Mouse (Mus musculus) stomach, embryonic 14.5 days (tissue): Measurements from ENCODE around the gene B020004J07Rik. TPM values are rescaled to one million over a fixed set of nuclear protein-coding genes. Genes with fewer than 3 reads are reported as not detected.
"Not testable (repeated sequence)": the region's sequence is repeated elsewhere in the genome, so short reads cannot be mapped to it uniquely, and the experiment has no call there.

Source experiments
- ATAC-seq: fragments of 200-750 bp; cut with Nextera tagmentation; 2 replicates; pipeline ENCODE4 v1.8.0; 2017; ENCODE audit warnings: low read depth, moderate TSS enrichment; ENCODE audit not compliant: insufficient number of reproducible peaks, insufficient read depth, low FRiP score
- H3K27ac ChIP-seq: fragments of 300-500 bp; sonication (generic); 2 replicates; pipeline ENCODE4 v1.5.1; 2014; ENCODE audit warnings: mild to moderate bottlenecking, low read length, moderate library complexity, mixed read lengths
- H3K27me3 ChIP-seq: fragments of 300-500 bp; sonication (generic); 2 replicates; pipeline ENCODE4 v1.6.1; 2014; ENCODE audit warnings: low read length, control low read depth, mixed read lengths; ENCODE audit not compliant: control insufficient read depth, insufficient read depth
- H3K36me3 ChIP-seq: fragments of 300-500 bp; sonication (generic); 2 replicates; pipeline ENCODE4 v1.6.1; 2014; ENCODE audit warnings: mild to moderate bottlenecking, control low read depth, low read length, moderate library complexity, mixed read lengths; ENCODE audit not compliant: control insufficient read depth, insufficient read depth
- H3K4me1 ChIP-seq: fragments of 300-500 bp; sonication (generic); 2 replicates; pipeline ENCODE4 v1.6.1; 2014; ENCODE audit warnings: low read length, control low read depth, mixed read lengths; ENCODE audit not compliant: control insufficient read depth, insufficient read depth
- H3K4me2 ChIP-seq: fragments of 300-500 bp; sonication (generic); replicated peaks from 2 replicates; pipeline ENCODE4 v1.6.1; 2014; ENCODE audit warnings: low read depth, low read length, control low read depth
- H3K4me3 ChIP-seq: fragments of 300-500 bp; sonication (generic); 2 replicates; pipeline ENCODE4 v1.5.1; 2014; ENCODE audit warnings: low read depth, low read length, control low read depth
- H3K9ac ChIP-seq: fragments of 300-500 bp; sonication (generic); replicated peaks from 2 replicates; pipeline ENCODE4 v1.6.1; 2014; ENCODE audit warnings: low read depth, mild to moderate bottlenecking, control low read depth, low read length, moderate library complexity, mixed read lengths
- H3K9me3 ChIP-seq: fragments of 300-500 bp; sonication (generic); 2 replicates; pipeline ENCODE4 v1.6.1; 2016; ENCODE audit warnings: low read depth, low read length, control low read depth; ENCODE audit not compliant: control insufficient read depth
- WGBS: fragments of 180-500 bp; shearing (Covaris S2); extraction: QIAGEN DNeasy Blood & Tissue Kit; methylation state at CpG from one replicate; pipeline ENCODE4 v1.1.7; 2014; 5-methylcytosine and 5-hydroxymethylcytosine counted together
- polyA plus RNA-seq: library from polyadenylated mRNA; unstranded; fragments of >200 nt; fragmentation: Nextera tagmentation; extraction: Ambion mirVana; gene quantifications from 2 replicates; pipeline ENCODE4 v1.2.1, GENCODE M21; 2014

Gene B020004J07Rik
- polyA plus RNA-seq = not detected in 2 replicates

DNA sequence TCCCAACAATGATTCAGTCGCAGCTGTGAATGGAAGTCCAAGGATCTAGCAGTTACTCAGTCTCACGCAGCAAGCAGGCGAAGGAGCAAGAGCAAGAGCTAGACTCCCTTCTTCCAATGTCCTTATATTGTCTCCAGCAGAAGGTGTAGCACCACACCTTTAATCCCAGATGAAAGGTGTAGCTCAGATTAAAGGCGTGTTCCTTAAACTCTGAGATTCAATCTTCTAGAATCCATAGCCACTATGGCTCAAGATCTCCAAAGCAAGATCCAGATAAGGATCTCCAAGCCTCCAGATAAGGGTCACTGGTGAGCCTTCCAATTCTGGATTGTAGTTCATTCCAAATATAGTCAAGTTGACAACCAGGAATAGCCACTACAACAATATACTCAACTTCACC lies at the start of gene B020004J07Rik:
B020004J07Rik (minus strand) TSS at position 101 of the 400 bp plus-strand sequence.
- H3K36me3 ChIP-seq, H3K9me3 ChIP-seq, H3K9ac ChIP-seq, H3K27me3 ChIP-seq, H3K4me1 ChIP-seq, H3K27ac ChIP-seq, ATAC-seq, H3K4me3 ChIP-seq, H3K4me2 ChIP-seq: not testable (repeated sequence)
- 85% methylated on average over 3 of the region's 4 CpGs for WGBS

DNA sequence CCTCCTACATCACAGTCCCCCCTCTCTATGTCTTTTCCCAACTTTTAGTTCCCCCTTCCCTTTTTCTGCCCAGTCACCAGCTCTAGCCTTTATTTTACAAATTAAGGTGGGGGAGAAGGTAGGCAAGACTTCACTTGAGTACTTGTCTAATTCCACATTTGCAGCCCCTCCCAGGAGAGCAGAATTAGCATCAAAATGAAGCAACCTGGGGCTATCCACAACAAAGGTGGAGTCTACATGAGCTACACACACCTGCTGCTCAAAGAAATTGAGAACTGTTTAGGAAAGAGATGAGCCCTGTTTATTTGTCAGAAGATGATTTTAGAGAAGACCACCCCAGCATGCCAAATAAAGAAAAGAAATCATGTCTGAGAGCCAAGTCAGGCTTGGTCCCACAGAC lies 45.6 kb upstream of the B020004J07Rik start:
- ATAC-seq = no peak
- Histone ChIP-seq H3K4me1 (no peaks in the 10 kb centered on the region), H3K9ac (no peak overlapping the region), H3K4me2 (no peak overlapping the region), H3K27ac (no peak overlapping the region), H3K4me3 (no peak overlapping the region), H3K36me3 (no peaks in the 10 kb centered on the region), H3K9me3 (no peaks in the 10 kb centered on the region), H3K27me3 (no peaks in the 10 kb centered on the region)

DNA sequence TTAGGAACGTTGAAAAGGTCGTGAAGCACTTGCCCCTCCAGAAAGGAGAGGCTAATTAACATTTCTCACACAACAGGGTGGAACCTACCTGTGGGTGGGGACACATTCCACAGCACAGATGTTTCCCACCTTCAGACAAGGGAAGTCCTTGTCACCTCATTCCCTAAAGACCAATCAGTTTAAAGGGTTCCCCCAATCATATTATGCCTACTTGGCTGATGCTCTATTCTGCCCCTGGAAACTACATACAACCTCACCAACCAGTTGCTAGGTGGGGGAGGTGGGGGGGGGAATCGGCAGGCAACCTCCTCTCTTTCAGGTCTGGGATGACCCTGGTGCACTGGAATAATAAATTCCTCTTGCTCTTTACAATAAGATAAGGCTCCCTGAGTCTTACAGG lies 39.8 kb upstream of the B020004J07Rik start:
- Histone ChIP-seq H3K9ac (no peak overlapping the region), H3K9me3 (no peaks in the 10 kb centered on the region), H3K27ac (no peak overlapping the region), H3K4me1 (no peaks in the 10 kb centered on the region), H3K4me3 (no peak overlapping the region), H3K27me3 (no peaks in the 10 kb centered on the region), H3K4me2 (no peak overlapping the region), H3K36me3 (no peaks in the 10 kb centered on the region)
- 22% methylated on average over 3 of the region's 3 CpGs for WGBS
- no peak for ATAC-seq

DNA sequence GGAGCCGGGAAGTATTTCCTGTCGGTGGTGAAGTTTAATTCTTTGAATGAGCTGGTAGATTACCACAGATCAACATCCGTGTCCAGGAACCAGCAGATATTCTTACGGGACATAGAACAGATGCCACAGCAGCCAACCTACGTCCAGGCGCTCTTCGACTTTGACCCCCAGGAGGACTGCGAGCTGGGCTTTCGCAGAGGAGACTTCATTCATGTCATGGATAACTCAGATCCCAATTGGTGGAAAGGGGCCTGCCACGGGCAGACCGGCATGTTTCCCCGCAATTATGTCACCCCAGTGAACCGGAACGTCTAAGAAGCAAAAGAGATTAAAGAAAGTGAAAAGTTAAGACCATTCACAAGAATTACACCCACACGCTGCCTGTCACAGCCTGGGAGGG lies 31.9 kb upstream of the B020004J07Rik start:
- H3K9ac ChIP-seq, H3K9me3 ChIP-seq, ATAC-seq, H3K36me3 ChIP-seq, H3K4me1 ChIP-seq, H3K4me3 ChIP-seq, H3K27ac ChIP-seq, H3K27me3 ChIP-seq, H3K4me2 ChIP-seq: not testable (repeated sequence)
- WGBS = 80% methylated on average over 15 of the region's 15 CpGs

DNA sequence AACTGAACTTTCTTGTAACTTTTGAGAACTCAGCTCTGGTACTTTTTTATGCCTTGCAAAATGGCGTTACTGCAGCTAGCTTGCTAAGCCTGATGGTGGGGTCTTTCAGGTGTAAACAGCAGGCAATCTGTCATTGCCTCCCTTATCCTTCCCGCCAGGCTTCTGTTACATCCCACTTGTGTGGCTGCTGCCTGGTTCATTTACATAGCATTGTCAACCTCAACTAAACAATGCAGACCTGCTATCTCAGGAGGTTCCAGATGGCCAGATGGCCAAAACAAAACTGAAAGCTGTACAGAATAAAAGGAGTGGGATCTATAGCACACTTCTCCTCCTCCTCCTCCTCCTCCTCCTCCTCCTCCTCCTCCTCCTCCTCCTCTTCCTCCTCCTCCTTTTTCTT lies 28.2 kb upstream of the B020004J07Rik start:
- H3K4me3 ChIP-seq = not testable (repeated sequence)

DNA sequence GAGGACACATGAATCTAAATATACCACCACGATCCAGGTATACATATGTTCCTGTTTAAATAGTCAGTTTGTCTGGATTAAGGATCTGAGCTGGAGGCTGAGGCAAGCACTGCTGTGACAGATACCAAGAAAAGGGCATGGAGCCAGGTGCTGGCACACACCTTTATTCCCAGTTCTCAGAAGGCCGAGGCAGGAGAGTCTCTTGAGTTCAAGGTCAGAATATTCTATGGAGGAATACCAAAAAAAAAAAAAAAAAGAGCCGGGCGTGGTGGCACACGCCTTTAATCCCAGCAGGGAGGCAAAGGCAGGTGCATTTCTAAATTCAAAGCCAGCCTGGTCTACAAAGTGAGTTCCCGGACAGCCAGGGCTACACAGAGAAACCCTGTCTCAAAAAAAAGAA lies 18.5 kb upstream of the B020004J07Rik start:
- Histone ChIP-seq H3K4me1 (no peaks in the 10 kb centered on the region), H3K9ac (no peak overlapping the region), H3K4me3 (no peak overlapping the region), H3K36me3 (no peaks in the 10 kb centered on the region), H3K27me3 (no peaks in the 10 kb centered on the region), H3K9me3 (no peaks in the 10 kb centered on the region), H3K27ac (no peak overlapping the region), H3K4me2 (no peak overlapping the region)
- ATAC-seq = no peak
- 86% methylated on average over 6 of the region's 6 CpGs for WGBS

More for the DNA sequence above, 28.2 kb upstream of the B020004J07Rik start:
- not testable (repeated sequence) for H3K36me3 ChIP-seq, H3K4me1 ChIP-seq, H3K9ac ChIP-seq, H3K27ac ChIP-seq, H3K9me3 ChIP-seq, ATAC-seq, H3K4me2 ChIP-seq, H3K27me3 ChIP-seq
- WGBS = 61% methylated on average over 2 of the region's 2 CpGs

DNA sequence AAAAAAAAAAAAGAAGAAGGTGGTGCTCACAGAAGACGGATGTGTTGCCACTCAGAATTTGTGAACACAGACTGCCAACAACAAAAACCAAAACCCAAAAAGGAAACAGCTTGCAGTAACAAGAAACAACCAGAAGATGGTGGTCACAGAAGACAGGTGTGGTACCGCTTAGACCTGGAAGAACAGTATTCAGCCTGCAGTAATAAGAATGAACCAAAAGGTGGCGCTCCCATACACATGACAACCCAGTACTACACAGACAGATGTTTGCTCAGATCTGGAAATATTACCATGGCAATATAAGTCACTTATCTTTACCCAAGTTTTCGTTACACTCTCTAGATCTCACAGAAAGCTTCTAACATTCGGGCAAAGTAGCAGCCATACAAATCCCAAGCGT lies 17.1 kb upstream of the B020004J07Rik start:
- Histone ChIP-seq H3K36me3 (no peaks in the 10 kb centered on the region), H3K27ac (no peak overlapping the region), H3K9me3 (no peaks in the 10 kb centered on the region), H3K4me1 (no peaks in the 10 kb centered on the region), H3K9ac (no peak overlapping the region), H3K4me2 (no peak overlapping the region), H3K27me3 (no peaks in the 10 kb centered on the region), H3K4me3 (no peak overlapping the region)
- ATAC-seq = no peak
- WGBS = 43% methylated on average over 6 of the region's 6 CpGs

DNA sequence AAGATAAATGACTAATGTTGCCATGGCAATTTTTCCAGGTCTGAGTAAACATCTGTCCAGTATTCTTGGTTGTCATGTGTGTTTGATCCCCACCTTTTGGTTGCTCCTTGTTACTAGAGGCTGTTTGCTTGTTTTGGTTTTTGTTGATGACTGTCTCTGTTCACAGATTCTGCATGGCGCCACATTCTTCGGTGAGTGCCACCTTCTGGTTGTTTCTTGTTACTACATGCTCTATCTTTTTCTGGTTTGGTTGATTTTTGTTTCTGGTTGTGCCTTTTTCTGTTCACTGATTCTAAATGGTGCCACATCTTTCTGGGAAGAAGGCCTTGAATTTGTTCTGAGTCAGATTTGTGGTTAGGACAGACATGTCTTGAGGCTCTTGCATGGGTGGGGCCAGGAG lies 7.1 kb upstream of the B020004J07Rik start:
- 73% methylated on average over 2 of the region's 2 CpGs for WGBS
- ATAC-seq = no peak
- no peaks in the 10 kb centered on the region for H3K36me3 ChIP-seq

More for the DNA sequence above, 7.1 kb upstream of the B020004J07Rik start:
- Histone ChIP-seq H3K4me1 (no peaks in the 10 kb centered on the region), H3K4me3 (no peak overlapping the region), H3K4me2 (no peak overlapping the region), H3K9ac (no peak overlapping the region), H3K9me3 (peaks cover 7% of the 10 kb centered on the region; the same call in 1 of the 2 replicates), H3K27ac (no peak overlapping the region), H3K27me3 (no peaks in the 10 kb centered on the region)
